Mouse (Mus musculus) neural tube, embryonic 15.5 days (tissue): Measurements from ENCODE around the gene Fam160a1. TPM values are rescaled to one million over a fixed set of nuclear protein-coding genes. Genes with fewer than 3 reads are reported as not detected.

Source experiments
- ATAC-seq: fragments of 200-750 bp; cut with Nextera tagmentation; 2 replicates; pipeline ENCODE4 v1.8.0; 2017; ENCODE audit warnings: mild to moderate bottlenecking, moderate TSS enrichment, moderate library complexity; ENCODE audit not compliant: low FRiP score
- H3K27ac ChIP-seq: fragments of 300-500 bp; sonication (generic); replicated peaks from 2 replicates; pipeline ENCODE4 v1.5.1; 2015; ENCODE audit warnings: mild to moderate bottlenecking, inconsistent platforms
- H3K27me3 ChIP-seq: fragments of 300-500 bp; sonication (generic); replicated peaks from 2 replicates; pipeline ENCODE4 v1.6.1; 2015; ENCODE audit warnings: inconsistent platforms
- H3K36me3 ChIP-seq: fragments of 300-500 bp; sonication (generic); 2 replicates; pipeline ENCODE4 v1.6.1; 2015; ENCODE audit warnings: inconsistent platforms
- H3K4me1 ChIP-seq: fragments of 300-500 bp; sonication (generic); 2 replicates; pipeline ENCODE4 v1.6.1; 2015; ENCODE audit warnings: inconsistent platforms
- H3K4me2 ChIP-seq: fragments of 300-500 bp; sonication (generic); 2 replicates; pipeline ENCODE4 v1.6.1; 2015; ENCODE audit warnings: inconsistent platforms, mild to moderate bottlenecking, moderate library complexity
- H3K4me3 ChIP-seq: fragments of 300-500 bp; sonication (generic); replicated peaks from 2 replicates; pipeline ENCODE4 v1.5.1; 2015; ENCODE audit warnings: mild to moderate bottlenecking, inconsistent platforms
- H3K9ac ChIP-seq: fragments of 300-500 bp; sonication (generic); replicated peaks from 2 replicates; pipeline ENCODE4 v1.6.1; 2015; ENCODE audit warnings: mild to moderate bottlenecking, inconsistent platforms
- H3K9me3 ChIP-seq: fragments of 300-500 bp; sonication (generic); replicated peaks from 2 replicates; pipeline ENCODE4 v1.6.1; 2016; ENCODE audit warnings: inconsistent platforms
- WGBS: fragments of 180-500 bp; shearing (Covaris S2); methylation state at CpG from one replicate; pipeline ENCODE4 v1.1.7; 2015; ENCODE audit warnings: mixed read lengths; 5-methylcytosine and 5-hydroxymethylcytosine counted together
- polyA plus RNA-seq: library from polyadenylated mRNA; unstranded; fragments of >200 nt; fragmentation: Nextera tagmentation; extraction: Ambion mirVana; gene quantifications from 2 replicates; pipeline ENCODE4 v1.2.1, GENCODE M21; 2015

Gene Fam160a1
- polyA plus RNA-seq, 1 experiment from 2014 or later, result 0.31 TPM

- WGBS, result 88% methylated on average over 3 of the region's 3 CpGs
- no peak for ATAC-seq
- no peak overlapping the region for H3K27ac ChIP-seq
Observed at GRCm38 (mm10) chr3:85644814-85645213, 172.3 kb downstream of the Fam160a1 start.

DNA sequence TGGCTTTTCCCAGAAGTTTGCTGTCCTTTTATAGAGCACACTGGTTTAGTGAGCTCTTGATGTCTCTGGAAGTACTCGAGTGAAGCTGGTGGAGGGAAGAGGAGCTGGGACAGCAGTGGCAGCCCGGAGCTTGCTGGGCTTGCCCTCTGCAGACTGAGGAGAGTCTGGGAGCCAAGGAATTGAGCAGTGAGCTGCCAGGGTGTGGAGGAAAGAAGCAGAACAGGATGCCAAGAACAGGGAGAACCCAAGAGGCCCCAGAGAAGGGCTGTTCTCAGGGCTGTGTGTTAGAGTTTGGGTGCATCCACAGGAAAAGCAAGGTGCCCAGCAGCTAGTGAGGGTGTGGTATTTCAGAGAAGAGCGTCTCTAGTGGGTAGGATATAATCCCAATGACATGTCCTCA, 175.3 kb downstream of the Fam160a1 start:
- Histone ChIP-seq H3K27ac (no peak overlapping the region), H3K4me2 (no peak overlapping the region), H3K27me3 (no peaks in the 10 kb centered on the region), H3K4me3 (no peak overlapping the region), H3K36me3 (no peaks in the 10 kb centered on the region), H3K9ac (no peak overlapping the region), H3K4me1 (no peaks in the 10 kb centered on the region), H3K9me3 (no peaks in the 10 kb centered on the region)
- no peak for ATAC-seq
- WGBS, result 84% methylated on average over 3 of the region's 3 CpGs

More at GRCm38 (mm10) chr3:85644814-85645213, 172.3 kb downstream of the Fam160a1 start:
- no peak overlapping the region for H3K4me3 ChIP-seq
- H3K36me3 ChIP-seq, result no peaks in the 10 kb centered on the region
- H3K9me3 ChIP-seq, result no peaks in the 10 kb centered on the region
- no peak overlapping the region for H3K9ac ChIP-seq
- H3K4me1 ChIP-seq, result no peaks in the 10 kb centered on the region
- H3K4me2 ChIP-seq, result no peak overlapping the region
- H3K27me3 ChIP-seq, result no peaks in the 10 kb centered on the region

GRCm38 (mm10) chr3:85636716-85637447, 180.2 kb downstream of the Fam160a1 start:
- 99% methylated on average over 5 of the region's 5 CpGs for WGBS

DNA sequence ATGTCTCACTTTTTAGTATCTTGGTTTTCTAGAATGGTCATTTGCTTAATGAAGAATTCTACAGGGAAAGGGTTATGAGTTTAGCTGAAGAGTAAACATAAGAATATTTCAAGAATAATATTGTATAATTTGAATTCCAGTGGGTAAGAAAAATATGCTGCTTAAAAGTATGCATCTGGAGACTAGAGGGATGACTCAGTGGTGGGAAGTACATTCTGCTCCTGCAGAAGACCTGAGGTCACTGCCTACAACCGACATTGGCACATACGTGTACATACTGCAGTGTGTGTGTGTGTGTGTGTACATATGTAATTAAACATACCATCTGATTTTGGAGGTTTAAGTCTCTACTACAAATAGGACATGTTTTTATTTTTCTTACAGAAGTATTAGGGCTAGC, 181.5 kb downstream of the Fam160a1 start:
- no peaks in the 10 kb centered on the region for H3K4me1 ChIP-seq
- no peak overlapping the region for H3K27ac ChIP-seq
- no peak for ATAC-seq
- H3K4me2 ChIP-seq, result no peak overlapping the region
- 95% methylated on average over 2 of the region's 2 CpGs for WGBS
- H3K27me3 ChIP-seq, result no peaks in the 10 kb centered on the region
- no peaks in the 10 kb centered on the region for H3K9me3 ChIP-seq
- H3K9ac ChIP-seq, result no peak overlapping the region
- no peak overlapping the region for H3K4me3 ChIP-seq
- no peaks in the 10 kb centered on the region for H3K36me3 ChIP-seq

More at GRCm38 (mm10) chr3:85636716-85637447, 180.2 kb downstream of the Fam160a1 start:
- H3K4me1 ChIP-seq, result no peaks in the 10 kb centered on the region
- no peaks in the 10 kb centered on the region for H3K9me3 ChIP-seq
- no peak overlapping the region for H3K27ac ChIP-seq
- H3K4me2 ChIP-seq, result no peak overlapping the region
- no peak overlapping the region for H3K9ac ChIP-seq
- H3K27me3 ChIP-seq, result no peaks in the 10 kb centered on the region
- no peaks in the 10 kb centered on the region for H3K36me3 ChIP-seq
- ATAC-seq, result no peak
- H3K4me3 ChIP-seq, result no peak overlapping the region

- no peaks in the 10 kb centered on the region for H3K36me3 ChIP-seq
- no peak overlapping the region for H3K4me3 ChIP-seq
- no peak overlapping the region for H3K9ac ChIP-seq
- H3K27me3 ChIP-seq, result no peaks in the 10 kb centered on the region
- H3K4me2 ChIP-seq, result no peak overlapping the region
- H3K4me1 ChIP-seq, result no peaks in the 10 kb centered on the region
- WGBS, result 78% methylated on average over 2 of the region's 2 CpGs
- ATAC-seq, result no peak
- H3K9me3 ChIP-seq, result no peaks in the 10 kb centered on the region
- H3K27ac ChIP-seq, result no peak overlapping the region
Observed at GRCm38 (mm10) chr3:85635126-85635419, 182.0 kb downstream of the Fam160a1 start.

GRCm38 (mm10) chr3:85634389-85635125, 182.5 kb downstream of the Fam160a1 start:
- H3K27me3 ChIP-seq, result no peaks in the 10 kb centered on the region
- WGBS, result 65% methylated on average over 8 of the region's 8 CpGs
- no peaks in the 10 kb centered on the region for H3K4me1 ChIP-seq
- no peaks in the 10 kb centered on the region for H3K9me3 ChIP-seq
- no peak overlapping the region for H3K4me2 ChIP-seq
- H3K9ac ChIP-seq, result no peak overlapping the region
- no peak for ATAC-seq
- no peak overlapping the region for H3K27ac ChIP-seq
- H3K4me3 ChIP-seq, result no peak overlapping the region
- H3K36me3 ChIP-seq, result no peaks in the 10 kb centered on the region

DNA sequence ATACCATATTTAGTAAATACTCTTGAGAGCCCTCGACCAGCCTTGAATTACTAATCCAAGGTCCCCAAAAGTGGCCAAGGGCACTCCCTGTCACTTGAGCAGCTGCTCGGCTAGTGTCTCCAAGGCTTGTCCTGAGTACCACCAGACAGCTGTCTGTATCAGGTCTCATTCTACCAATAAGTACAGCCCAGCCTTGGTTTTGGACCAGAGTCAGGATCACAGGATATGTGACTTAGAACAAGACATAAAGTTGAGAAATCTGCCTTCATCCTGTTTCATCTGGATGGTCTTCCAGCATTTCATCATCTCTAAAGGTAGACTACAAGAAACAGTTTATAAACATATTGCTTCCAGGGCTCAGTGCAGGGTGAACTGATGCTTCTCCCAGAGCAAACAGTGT, 183.4 kb downstream of the Fam160a1 start:
- H3K27ac ChIP-seq, result no peak overlapping the region
- H3K27me3 ChIP-seq, result no peaks in the 10 kb centered on the region
- H3K4me3 ChIP-seq, result no peak overlapping the region
- no peaks in the 10 kb centered on the region for H3K36me3 ChIP-seq
- ATAC-seq, result no peak
- no peak overlapping the region for H3K4me2 ChIP-seq
- H3K9me3 ChIP-seq, result no peaks in the 10 kb centered on the region
- 98% methylated on average over 2 of the region's 2 CpGs for WGBS
- H3K9ac ChIP-seq, result no peak overlapping the region
- no peaks in the 10 kb centered on the region for H3K4me1 ChIP-seq

- Histone ChIP-seq H3K4me2 (no peak overlapping the region), H3K27ac (no peak overlapping the region), H3K4me1 (no peaks in the 10 kb centered on the region), H3K27me3 (no peaks in the 10 kb centered on the region), H3K9ac (no peak overlapping the region), H3K36me3 (no peaks in the 10 kb centered on the region), H3K9me3 (no peaks in the 10 kb centered on the region), H3K4me3 (no peak overlapping the region)
- 95% methylated on average over 4 of the region's 4 CpGs for WGBS
- ATAC-seq, result no peak
Observed at GRCm38 (mm10) chr3:85629895-85630510, 187.1 kb downstream of the Fam160a1 start.

GRCm38 (mm10) chr3:85619751-85620150, 197.3 kb downstream of the Fam160a1 start:
- no peak overlapping the region for H3K27ac ChIP-seq
- H3K27me3 ChIP-seq, result no peaks in the 10 kb centered on the region
- H3K4me1 ChIP-seq, result no peaks in the 10 kb centered on the region
- H3K4me2 ChIP-seq, result no peak overlapping the region
- H3K4me3 ChIP-seq, result no peak overlapping the region
- peaks cover 5% of the 10 kb centered on the region; the same call in 1 of the 2 replicates for H3K36me3 ChIP-seq
- no peaks in the 10 kb centered on the region for H3K9me3 ChIP-seq
- ATAC-seq, result no peak
- 100% methylated on average over 1 of the region's 1 CpGs for WGBS
- no peak overlapping the region for H3K9ac ChIP-seq

DNA sequence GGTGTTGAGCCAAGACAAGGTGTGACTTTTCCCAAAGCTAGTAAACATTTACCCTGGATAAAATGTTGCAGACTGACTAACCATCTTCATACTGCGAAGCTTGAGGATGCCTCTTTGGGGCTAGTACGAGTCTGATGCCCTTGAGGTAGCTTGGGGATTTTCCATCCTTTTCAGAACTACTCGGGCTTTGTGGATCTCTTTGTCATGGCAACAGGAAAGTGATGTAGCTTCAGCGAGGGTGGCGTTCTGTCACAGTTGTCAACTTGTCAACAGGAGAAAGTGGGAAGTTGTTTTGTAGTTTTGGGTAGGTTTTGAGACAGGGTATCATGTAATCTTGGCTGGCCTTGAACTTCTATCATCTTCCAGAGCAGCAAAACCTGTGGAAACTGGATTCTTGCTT, 197.7 kb downstream of the Fam160a1 start:
- Histone ChIP-seq H3K27ac (no peak overlapping the region), H3K4me1 (no peaks in the 10 kb centered on the region), H3K9me3 (no peaks in the 10 kb centered on the region), H3K36me3 (peaks cover 5% of the 10 kb centered on the region; the same call in 1 of the 2 replicates), H3K4me3 (no peak overlapping the region), H3K27me3 (no peaks in the 10 kb centered on the region), H3K9ac (no peak overlapping the region), H3K4me2 (no peak overlapping the region)
- ATAC-seq, result no peak
- WGBS, result 91% methylated on average over 5 of the region's 5 CpGs

DNA sequence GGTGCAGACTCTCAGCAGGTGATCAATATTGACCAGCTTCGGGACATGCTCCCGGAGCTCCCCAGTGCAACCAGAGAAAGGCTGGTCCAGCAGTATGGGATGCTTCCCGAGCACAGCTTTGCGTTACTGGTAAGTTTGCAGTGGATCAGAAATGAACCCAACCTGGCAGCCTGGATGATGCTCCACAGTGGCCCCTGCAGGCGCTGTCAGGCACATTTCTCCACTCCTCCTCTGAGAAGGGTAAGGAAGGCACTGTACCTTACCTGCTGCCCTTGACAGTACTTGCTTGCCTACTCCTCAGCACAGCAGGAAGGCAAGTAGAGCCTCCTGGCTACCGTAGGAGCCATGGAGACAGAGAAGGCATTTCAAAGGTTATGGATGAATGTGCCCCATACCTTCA, 198.2 kb downstream of the Fam160a1 start:
- Histone ChIP-seq H3K4me2 (no peak overlapping the region), H3K9ac (no peak overlapping the region), H3K9me3 (no peaks in the 10 kb centered on the region), H3K27ac (no peak overlapping the region), H3K4me1 (no peaks in the 10 kb centered on the region), H3K27me3 (no peaks in the 10 kb centered on the region), H3K4me3 (no peak overlapping the region), H3K36me3 (peaks cover 5% of the 10 kb centered on the region; the same call in 1 of the 2 replicates)
- no peak for ATAC-seq
- WGBS, result 77% methylated on average over 6 of the region's 6 CpGs

DNA sequence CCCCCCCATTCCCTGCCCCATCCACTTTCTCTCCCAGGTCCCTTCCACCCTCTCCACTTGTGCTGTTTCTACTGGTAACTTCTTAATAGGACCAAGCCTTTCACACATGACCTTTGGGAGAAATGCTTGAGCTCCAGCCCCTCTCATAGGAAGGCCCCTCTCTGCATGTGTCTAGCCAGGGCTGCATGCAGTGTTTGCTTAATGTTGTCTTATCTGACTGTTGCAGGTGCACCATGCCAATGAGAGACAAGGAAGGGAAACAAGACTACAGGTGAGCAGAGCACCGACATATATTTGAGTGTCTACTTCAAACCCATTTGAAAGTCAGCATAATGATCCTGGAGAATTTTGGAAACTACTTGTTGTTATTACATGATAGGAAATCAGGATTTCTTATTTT, 200.7 kb downstream of the Fam160a1 start:
- H3K27me3 ChIP-seq, result no peaks in the 10 kb centered on the region
- H3K27ac ChIP-seq, result no peak overlapping the region
- no peak overlapping the region for H3K4me3 ChIP-seq
- H3K4me1 ChIP-seq, result no peaks in the 10 kb centered on the region
- ATAC-seq, result no peak
- no peak overlapping the region for H3K4me2 ChIP-seq
- no peaks in the 10 kb centered on the region for H3K9me3 ChIP-seq
- H3K36me3 ChIP-seq, result peaks cover 5% of the 10 kb centered on the region; the same call in 1 of the 2 replicates
- no peak overlapping the region for H3K9ac ChIP-seq
- whole genome bisulfite sequencing, result 97% methylated on average over 1 of the region's 1 CpGs
